Mouse (Mus musculus) activated CD4-positive, CD25-positive, alpha-beta regulatory T cell, adult 4 months (primary cell): ENCODE results near the gene Gsg1l. TPM values are rescaled to one million over a fixed set of nuclear protein-coding genes. Genes with fewer than 3 reads are reported as not detected.

Experiments used
- ATAC-seq: one replicate; pipeline ENCODE4 v1.8.0; 2017
- polyA plus RNA-seq, 2 experiments: library from polyadenylated mRNA; unstranded; fragments of 100-300 nt; shearing (Covaris generic); gene quantifications; one replicate each; pipeline ENCODE4 v1.2.1; 2017

The Gsg1l gene
- not detected for polyA plus RNA-seq

GRCm38 (mm10) chr7:126082286-126082741 lies at the start of gene Gsg1l:
Gene Gsg1l, minus strand, starts transcription at chr7:126082411.
- no peak for ATAC-seq

- ATAC-seq: no peak
Observed at GRCm38 (mm10) chr7:126127673-126128072, 45.5 kb upstream of the Gsg1l start.

- ATAC-seq: no peak
Observed at GRCm38 (mm10) chr7:126126502-126126901, 44.3 kb upstream of the Gsg1l start.

- ATAC-seq: no peak
Observed at GRCm38 (mm10) chr7:126121533-126121932, 39.3 kb upstream of the Gsg1l start.

GRCm38 (mm10) chr7:126119819-126120218 lies 37.6 kb upstream of the Gsg1l start:
- peak; percentile 49 for ATAC-seq

- no peak for ATAC-seq
Observed at GRCm38 (mm10) chr7:126113263-126113662, 31.1 kb upstream of the Gsg1l start.

GRCm38 (mm10) chr7:126111230-126111629 lies 29.0 kb upstream of the Gsg1l start:
- no peak for ATAC-seq

- no peak for ATAC-seq
Observed at GRCm38 (mm10) chr7:126109898-126110297, 27.7 kb upstream of the Gsg1l start.

GRCm38 (mm10) chr7:126100440-126100839 lies 18.2 kb upstream of the Gsg1l start:
- no peak for ATAC-seq

GRCm38 (mm10) chr7:126099835-126100234 lies 17.6 kb upstream of the Gsg1l start:
- no peak for ATAC-seq

- no peak for ATAC-seq
Observed at GRCm38 (mm10) chr7:126099163-126099775, 17.1 kb upstream of the Gsg1l start.

GRCm38 (mm10) chr7:126097219-126097915 lies 15.2 kb upstream of the Gsg1l start:
- no peak for ATAC-seq

- ATAC-seq: no peak
Observed at GRCm38 (mm10) chr7:126096596-126096995, 14.4 kb upstream of the Gsg1l start.

GRCm38 (mm10) chr7:126094738-126095137 lies 12.5 kb upstream of the Gsg1l start:
- no peak for ATAC-seq

- ATAC-seq: no peak
Observed at GRCm38 (mm10) chr7:126093162-126093561, 11.0 kb upstream of the Gsg1l start.

GRCm38 (mm10) chr7:126089782-126090181 lies 7.6 kb upstream of the Gsg1l start:
- no peak for ATAC-seq

GRCm38 (mm10) chr7:126088155-126088554 lies 5.9 kb upstream of the Gsg1l start:
- ATAC-seq: no peak

GRCm38 (mm10) chr7:126087602-126088001 lies 5.4 kb upstream of the Gsg1l start:
- no peak for ATAC-seq

- ATAC-seq: no peak
Observed at GRCm38 (mm10) chr7:126086321-126086741, 4.1 kb upstream of the Gsg1l start.

GRCm38 (mm10) chr7:126085154-126085553 lies 2.9 kb upstream of the Gsg1l start:
- no peak for ATAC-seq

- ATAC-seq: no peak
Observed at GRCm38 (mm10) chr7:126083980-126084348, 1.8 kb upstream of the Gsg1l start.

- ATAC-seq: no peak
Observed at GRCm38 (mm10) chr7:126083341-126083979, 1.2 kb upstream of the Gsg1l start.

GRCm38 (mm10) chr7:126081727-126082285 lies 405 bp downstream of the Gsg1l start:
- no peak for ATAC-seq
